Mouse (Mus musculus) liver, embryonic 13.5 days (tissue): Measurements from ENCODE around the gene Evi5l. TPM values are rescaled to one million over a fixed set of nuclear protein-coding genes. Genes with fewer than 3 reads are reported as not detected.

Source experiments
- ATAC-seq: fragments of 200-750 bp; cut with Nextera tagmentation; 2 replicates; pipeline ENCODE4 v1.8.0; 2017; ENCODE audit warnings: low read depth, mild to moderate bottlenecking, moderate number of reproducible peaks, moderate library complexity
- DNase-seq: peaks from one replicate; pipeline ENCODE4 v3.0.0; 2022
- H3K27ac ChIP-seq: fragments of 300-500 bp; sonication (generic); 2 replicates; pipeline ENCODE4 v1.5.1; 2015; ENCODE audit warnings: moderate library complexity, mild to moderate bottlenecking, inconsistent platforms
- H3K27me3 ChIP-seq: fragments of 300-500 bp; sonication (generic); 2 replicates; pipeline ENCODE4 v1.6.1; 2015; ENCODE audit warnings: mild to moderate bottlenecking, inconsistent platforms
- H3K36me3 ChIP-seq: fragments of 300-500 bp; sonication (generic); 2 replicates; pipeline ENCODE4 v1.6.1; 2015; ENCODE audit warnings: mild to moderate bottlenecking, inconsistent platforms
- H3K4me1 ChIP-seq: fragments of 300-500 bp; sonication (generic); replicated peaks from 2 replicates; pipeline ENCODE4 v1.6.1; 2015; ENCODE audit warnings: inconsistent platforms
- H3K4me2 ChIP-seq: fragments of 300-500 bp; sonication (generic); 2 replicates; pipeline ENCODE4 v1.6.1; 2015; ENCODE audit warnings: inconsistent platforms, mild to moderate bottlenecking, moderate library complexity
- H3K4me3 ChIP-seq: fragments of 300-500 bp; sonication (generic); replicated peaks from 2 replicates; pipeline ENCODE4 v1.5.1; 2015; ENCODE audit warnings: mild to moderate bottlenecking, inconsistent platforms
- H3K9ac ChIP-seq: fragments of 300-500 bp; sonication (generic); 2 replicates; pipeline ENCODE4 v1.6.1; 2015; ENCODE audit warnings: mild to moderate bottlenecking, inconsistent platforms
- H3K9me3 ChIP-seq: fragments of 300-500 bp; sonication (generic); replicated peaks from 2 replicates; pipeline ENCODE4 v1.6.1; 2016; ENCODE audit warnings: inconsistent platforms
- WGBS: fragments of 180-500 bp; shearing (Covaris S2); methylation state at CpG from one replicate; pipeline ENCODE4 v1.1.7; 2015; ENCODE audit not compliant: insufficient replicate concordance; 5-methylcytosine and 5-hydroxymethylcytosine counted together
- polyA plus RNA-seq: library from polyadenylated mRNA; unstranded; fragments of >200 nt; fragmentation: Nextera tagmentation; extraction: Ambion mirVana; gene quantifications from 2 replicates; pipeline ENCODE4 v1.2.1, GENCODE M21; 2015

The Evi5l gene
- polyA plus RNA-seq, 1 experiment from 2014 or later: 5.6 TPM

- H3K4me2 ChIP-seq: no peak overlapping the region
- H3K4me3 ChIP-seq: no peak overlapping the region
- 49% methylated on average over 3 of the region's 3 CpGs for whole genome bisulfite sequencing
- no peaks in the 10 kb centered on the region for H3K27me3 ChIP-seq
- no peak overlapping the region for H3K27ac ChIP-seq
- ATAC-seq (no peak), DNase-seq (no peak)
- no peak overlapping the region for H3K9ac ChIP-seq
- no peaks in the 10 kb centered on the region for H3K9me3 ChIP-seq
- peaks cover 21% of the 10 kb centered on the region for H3K4me1 ChIP-seq
- no peaks in the 10 kb centered on the region for H3K36me3 ChIP-seq
These were observed 6.1 kb downstream of the Evi5l start for GRCm38 (mm10) chr8:4172486-4172885.

GRCm38 (mm10) chr8:4174018-4174417, 7.7 kb downstream of the Evi5l start:
- no peaks in the 10 kb centered on the region for H3K27me3 ChIP-seq
- H3K4me3 ChIP-seq: no peak overlapping the region
- ATAC-seq: no peak
- WGBS: 55% methylated on average over 2 of the region's 2 CpGs
- H3K9me3 ChIP-seq: no peaks in the 10 kb centered on the region
- no peak overlapping the region for H3K27ac ChIP-seq
- H3K36me3 ChIP-seq: no peaks in the 10 kb centered on the region
- no peak overlapping the region for H3K4me2 ChIP-seq
- H3K4me1 ChIP-seq: peaks cover 11% of the 10 kb centered on the region
- no peak for DNase-seq
- H3K9ac ChIP-seq: no peak overlapping the region

GRCm38 (mm10) chr8:4183409-4183808, 17.0 kb downstream of the Evi5l start:
- H3K27me3 ChIP-seq: no peaks in the 10 kb centered on the region
- no peak overlapping the region for H3K9ac ChIP-seq
- H3K36me3 ChIP-seq: no peaks in the 10 kb centered on the region; the same call in 1 of the 2 replicates
- peaks cover 24% of the 10 kb centered on the region for H3K4me1 ChIP-seq
- H3K4me3 ChIP-seq: no peak overlapping the region
- no peak for DNase-seq
- WGBS: 74% methylated on average over 8 of the region's 8 CpGs
- H3K27ac ChIP-seq: no peak overlapping the region
- no peaks in the 10 kb centered on the region for H3K9me3 ChIP-seq
- no peak for ATAC-seq
- H3K4me2 ChIP-seq: no peak overlapping the region

- H3K9me3 ChIP-seq: no peaks in the 10 kb centered on the region
- ATAC-seq: 0 out of 2 replicates have a peak, but pooled peaks have one; percentile 4
- DNase-seq: no peak
- no peaks in the 10 kb centered on the region for H3K27me3 ChIP-seq
- no peak overlapping the region for H3K4me2 ChIP-seq
- peaks cover 43% of the 10 kb centered on the region for H3K4me1 ChIP-seq
- peak overlapping the region; percentile 55 for H3K27ac ChIP-seq
- WGBS: 72% methylated on average over 2 of the region's 2 CpGs
- no peak overlapping the region for H3K9ac ChIP-seq
- H3K36me3 ChIP-seq: no peaks in the 10 kb centered on the region; the same call in 1 of the 2 replicates
- no peak overlapping the region for H3K4me3 ChIP-seq
These were observed 19.8 kb downstream of the Evi5l start for GRCm38 (mm10) chr8:4186151-4186550.

- DNase-seq (no peak), ATAC-seq (peak; percentile 53)
- Histone ChIP-seq H3K9me3 (no peaks in the 10 kb centered on the region), H3K9ac (peak overlapping the region; percentile 65), H3K4me1 (peaks cover 54% of the 10 kb centered on the region), H3K36me3 (no peaks in the 10 kb centered on the region), H3K27ac (peak overlapping the region; percentile 86), H3K27me3 (no peaks in the 10 kb centered on the region), H3K4me2 (peak overlapping the region; percentile 59), H3K4me3 (peak overlapping the region; percentile 11; the same call in 1 of the 2 replicates)
These were observed 22.2 kb downstream of the Evi5l start for GRCm38 (mm10) chr8:4188605-4189004.

- 16% methylated on average over 3 of the region's 3 CpGs for WGBS
- peak overlapping the region; percentile 59 for H3K4me2 ChIP-seq
These were observed 22.8 kb downstream of the Evi5l start for GRCm38 (mm10) chr8:4189031-4189722.

GRCm38 (mm10) chr8:4192305-4192704, 25.9 kb downstream of the Evi5l start:
- DNase-seq (no peak), ATAC-seq (no peak)
- WGBS: 67% methylated on average over 5 of the region's 5 CpGs
- H3K4me3 ChIP-seq: no peak overlapping the region
- H3K9ac ChIP-seq: no peak overlapping the region
- H3K27me3 ChIP-seq: no peaks in the 10 kb centered on the region
- H3K36me3 ChIP-seq: no peaks in the 10 kb centered on the region
- no peak overlapping the region for H3K27ac ChIP-seq
- no peaks in the 10 kb centered on the region for H3K9me3 ChIP-seq
- H3K4me2 ChIP-seq: no peak overlapping the region
- peaks cover 43% of the 10 kb centered on the region for H3K4me1 ChIP-seq

More at GRCm38 (mm10) chr8:4189031-4189722, 22.8 kb downstream of the Evi5l start:
- H3K9ac ChIP-seq: peak overlapping the region; percentile 65
- peak overlapping the region; percentile 11 for H3K4me3 ChIP-seq
- ATAC-seq: peak; percentile 97
- no peaks in the 10 kb centered on the region for H3K9me3 ChIP-seq
- no peaks in the 10 kb centered on the region for H3K36me3 ChIP-seq
- DNase-seq: peak; percentile 68
- H3K4me1 ChIP-seq: peaks cover 56% of the 10 kb centered on the region
- H3K27me3 ChIP-seq: no peaks in the 10 kb centered on the region
- H3K27ac ChIP-seq: peak overlapping the region; percentile 86

GRCm38 (mm10) chr8:4192807-4193587, 26.6 kb downstream of the Evi5l start:
- ATAC-seq (peak; percentile 39; the same call in 1 of the 2 replicates), DNase-seq (peak; percentile 72)
- Histone ChIP-seq H3K9ac (peak overlapping the region; percentile 9; the same call in 1 of the 2 replicates), H3K27ac (no peak overlapping the region), H3K4me2 (peak overlapping the region; percentile 16), H3K27me3 (no peaks in the 10 kb centered on the region), H3K4me1 (peaks cover 36% of the 10 kb centered on the region), H3K9me3 (no peaks in the 10 kb centered on the region), H3K36me3 (no peaks in the 10 kb centered on the region), H3K4me3 (no peak overlapping the region)
- 12% methylated on average over 18 of the region's 18 CpGs for WGBS

- Histone ChIP-seq H3K4me3 (no peak overlapping the region), H3K4me2 (peak overlapping the region; percentile 16; the same call in 1 of the 2 replicates), H3K27ac (no peak overlapping the region), H3K9me3 (no peaks in the 10 kb centered on the region), H3K9ac (peak overlapping the region; percentile 9), H3K27me3 (no peaks in the 10 kb centered on the region), H3K36me3 (no peaks in the 10 kb centered on the region), H3K4me1 (peaks cover 30% of the 10 kb centered on the region)
- DNase-seq: no peak
- WGBS: 50% methylated on average over 7 of the region's 7 CpGs
- ATAC-seq: no peak
These were observed 27.2 kb downstream of the Evi5l start for GRCm38 (mm10) chr8:4193588-4193894.

GRCm38 (mm10) chr8:4201321-4201720, 35.0 kb downstream of the Evi5l start:
- Histone ChIP-seq H3K4me2 (no peak overlapping the region), H3K27me3 (peaks cover 30% of the 10 kb centered on the region), H3K4me3 (no peak overlapping the region), H3K9ac (no peak overlapping the region), H3K9me3 (no peaks in the 10 kb centered on the region), H3K4me1 (peaks cover 12% of the 10 kb centered on the region), H3K36me3 (no peaks in the 10 kb centered on the region), H3K27ac (no peak overlapping the region)
- 31% methylated on average over 2 of the region's 2 CpGs for WGBS
- DNase-seq: no peak
- ATAC-seq: no peak

- no peak for DNase-seq
- Histone ChIP-seq H3K4me2 (peak overlapping the region; percentile 52), H3K4me3 (peak overlapping the region; percentile 33), H3K9ac (0 out of 2 replicates have a peak overlapping the region, but pooled peaks have one; percentile 17), H3K27me3 (peaks cover 61% of the 10 kb centered on the region), H3K9me3 (no peaks in the 10 kb centered on the region), H3K27ac (no peak overlapping the region), H3K4me1 (peaks cover 20% of the 10 kb centered on the region), H3K36me3 (no peaks in the 10 kb centered on the region)
- no peak for ATAC-seq
- 15% methylated on average over 38 of the region's 38 CpGs for WGBS
These were observed 39.1 kb downstream of the Evi5l start for GRCm38 (mm10) chr8:4205246-4206123.
